Mouse (Mus musculus): Measurements from ENCODE around the gene Snx29. TPM values are rescaled to one million over a fixed set of nuclear protein-coding genes. Genes with fewer than 3 reads are reported as not detected.
A peak's percentile ranks its signal among the peaks of the same experiment; 100 is the strongest.

Gene Snx29
- total and polyA plus RNA-seq, 3 experiments = 1.2 to 3.2 (median 3.1) TPM

DNA sequence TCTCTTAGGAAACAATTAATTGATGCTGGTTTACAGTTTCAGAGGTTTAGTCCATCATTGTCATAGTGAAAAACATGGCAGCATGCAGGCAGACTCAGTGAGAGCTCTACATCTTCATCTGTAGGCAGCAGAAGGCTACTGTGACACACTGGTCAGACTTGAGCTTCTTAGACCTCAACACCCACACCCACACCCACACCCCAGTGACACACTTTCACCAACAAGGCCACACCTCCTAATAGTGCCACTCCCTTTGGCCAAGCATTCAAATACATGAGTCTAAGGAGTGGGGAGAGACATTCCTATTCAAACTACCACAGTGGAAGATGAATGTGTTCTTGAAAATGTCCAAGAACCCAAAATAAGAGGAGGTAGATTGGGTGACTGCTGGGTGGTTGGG is 460.6 kb downstream of the Snx29 start:
- no peak overlapping the region for H3K4me2 ChIP-seq (ENCODE audit: insufficient read depth, low read depth, poor library complexity, severe bottlenecking)
- no peak for DNase-seq (ENCODE audit: extremely low read depth)
- no peaks in the 10 kb centered on the region for H3K36me3 ChIP-seq (replicated peaks in 1 of 2; ENCODE audit: control insufficient read depth in 1 of 2, insufficient read depth in 1 of 2, low read length in 1 of 2)
- H3K4me3 ChIP-seq (replicated peaks in 1 of 3; ENCODE audit: low read depth in 2 of 3, low read length in 2 of 3, poor library complexity in 1 of 3) = no peak overlapping the region
- no peaks in the 10 kb centered on the region for H3K79me2 ChIP-seq (replicated peaks; ENCODE audit: control insufficient read depth, extremely low read depth, insufficient read depth, poor library complexity, severe bottlenecking)
- dilution Hi-C loops (cut with MboI; ENCODE audit: extremely low pct_ligation_motif_present, extremely low pct_unique_long_range_greater_than_20kb, low sequenced_read_pairs) = no loop called here
- TF ChIP-seq RCOR1 (conservative IDR thresholded peaks at IDR 0.05; ENCODE audit: low read depth, low read length) = no peak
- no peak for TF ChIP-seq KAT2A (IDR thresholded peaks at IDR 0.05; ENCODE audit: insufficient replicate concordance, low read length)
- TF ChIP-seq EP300 (IDR thresholded peaks at IDR 0.05; ENCODE audit: low read length) = no peak
- TF ChIP-seq USF1 (IDR thresholded peaks at IDR 0.05; ENCODE audit: low read depth, low read length) = no peak
- no peak for TF ChIP-seq PAX5 (IDR thresholded peaks at IDR 0.05; ENCODE audit: low read length)
- no peak for TF ChIP-seq MAZ (IDR thresholded peaks at IDR 0.05; ENCODE audit: low read depth, low read length)
- no peak for TF ChIP-seq IRF4 (IDR thresholded peaks at IDR 0.05; ENCODE audit: low read depth, low read length)
- TF ChIP-seq ETS1 (conservative IDR thresholded peaks at IDR 0.05; ENCODE audit: low read depth, low read length) = no peak
- TF ChIP-seq CTCF (conservative IDR thresholded peaks at IDR 0.05 in 1 of 2, IDR thresholded peaks at IDR 0.05 in 1 of 2; ENCODE audit: low read depth in 2 of 2, low read length in 2 of 2) = no peak
- no peak for TF ChIP-seq MEF2A (IDR thresholded peaks at IDR 0.05; ENCODE audit: borderline replicate concordance, low read depth, low read length)
- TF ChIP-seq POLR2AphosphoS2 (IDR thresholded peaks at IDR 0.05; ENCODE audit: low read depth, low read length) = no peak
- no peak for TF ChIP-seq UBTF (IDR thresholded peaks at IDR 0.05; ENCODE audit: low read depth, low read length)
- no peak for TF ChIP-seq POLR2A (IDR thresholded peaks at IDR 0.05; ENCODE audit: low read depth, low read length)
- H3K9me3 ChIP-seq (replicated peaks; ENCODE audit: low read length) = no peaks in the 10 kb centered on the region
- H3K4me1 ChIP-seq (ENCODE audit: control insufficient read depth in 1 of 2, insufficient read depth in 2 of 2) = peaks cover 0 to 5% of the 10 kb centered on the region in 2 experiments; a peak in 1 of 4 replicates
- H3K9ac ChIP-seq (ENCODE audit: insufficient read depth, low read depth) = no peak overlapping the region
- H3K27me3 ChIP-seq (replicated peaks) = no peaks in the 10 kb centered on the region
- no peak overlapping the region for H3K27ac ChIP-seq (ENCODE audit: insufficient read depth, low read depth)
- in situ Hi-C loops (cut with MboI; ENCODE audit: low pct_ligation_motif_present, low pct_unique_long_range_greater_than_20kb, low sequenced_read_pairs) = no loop called here

DNA sequence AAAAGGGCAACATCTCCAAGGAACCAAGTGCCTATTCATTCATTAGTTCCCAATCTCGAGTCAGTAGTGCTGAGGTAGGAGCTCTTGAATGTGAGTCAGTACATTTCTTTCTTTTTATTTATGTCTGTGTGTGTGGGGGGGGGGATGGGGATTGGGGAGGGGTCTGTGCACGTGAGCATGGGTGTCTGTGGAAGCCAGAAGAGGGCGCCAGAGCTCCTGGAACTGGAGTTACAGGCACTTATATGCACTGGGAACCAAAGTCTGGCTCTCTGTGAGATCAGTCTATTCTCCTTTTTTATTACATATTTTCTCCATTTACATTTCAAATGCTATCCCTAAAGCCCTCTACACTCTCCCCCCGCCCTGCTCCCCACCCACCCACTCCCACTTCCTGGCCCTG is 461.6 kb downstream of the Snx29 start:
- Histone ChIP-seq H3K27ac (ENCODE audit: insufficient read depth, low read depth) (no peak overlapping the region), H3K4me2 (ENCODE audit: insufficient read depth, low read depth, poor library complexity, severe bottlenecking) (no peak overlapping the region), H3K9ac (ENCODE audit: insufficient read depth, low read depth) (no peak overlapping the region), H3K27me3 (replicated peaks) (no peaks in the 10 kb centered on the region), H3K36me3 (replicated peaks in 1 of 2; ENCODE audit: control insufficient read depth in 1 of 2, insufficient read depth in 1 of 2, low read length in 1 of 2) (no peaks in the 10 kb centered on the region), H3K4me3 (replicated peaks in 1 of 3; ENCODE audit: low read depth in 2 of 3, low read length in 2 of 3, poor library complexity in 1 of 3) (no peak overlapping the region), H3K4me1 (ENCODE audit: control insufficient read depth in 1 of 2, insufficient read depth in 2 of 2) (peaks cover 0 to 5% of the 10 kb centered on the region in 2 experiments; a peak in 1 of 4 replicates), H3K9me3 (replicated peaks; ENCODE audit: low read length) (no peaks in the 10 kb centered on the region), H3K79me2 (replicated peaks; ENCODE audit: control insufficient read depth, extremely low read depth, insufficient read depth, poor library complexity, severe bottlenecking) (no peaks in the 10 kb centered on the region)
- dilution Hi-C loops (cut with MboI; ENCODE audit: extremely low pct_ligation_motif_present, extremely low pct_unique_long_range_greater_than_20kb, low sequenced_read_pairs) (no loop called here), in situ Hi-C loops (cut with MboI; ENCODE audit: low pct_ligation_motif_present, low pct_unique_long_range_greater_than_20kb, low sequenced_read_pairs) (no loop called here)
- no peak for DNase-seq (ENCODE audit: extremely low read depth)
- TF ChIP-seq SIN3A (IDR thresholded peaks at IDR 0.05; ENCODE audit: low read length) (no peak), CHD1 (IDR thresholded peaks at IDR 0.05; ENCODE audit: low read depth, low read length) (no peak), BHLHE40 (IDR thresholded peaks at IDR 0.05; ENCODE audit: low read depth, low read length) (peak; percentile 56), TCF12 (IDR thresholded peaks at IDR 0.05; ENCODE audit: low read depth, low read length) (no peak)

Measured in CH12.LX (cell line).